Mouse (Mus musculus): ENCODE data around the gene Cep89.
A peak's percentile ranks its signal among the peaks of the same experiment; 100 is the strongest.

The Cep89 gene

GRCm38 (mm10) chr7:35396542-35397168 lies at the start of gene Cep89, which contains the start of gene Faap24:
TSS of gene Cep89 (plus strand) at chr7:35397035.
TSS of gene Faap24 (minus strand) at chr7:35396836.
- peak; percentile 88 to 92 for DNase-seq (ENCODE audit: low spot score in 2 of 2)

GRCm38 (mm10) chr7:35347918-35348700 lies 48.7 kb upstream of the Cep89 start:
- DNase-seq (ENCODE audit: low spot score in 2 of 2): no peak

GRCm38 (mm10) chr7:35349022-35349421 lies 47.8 kb upstream of the Cep89 start:
- no peak for DNase-seq (ENCODE audit: low spot score in 2 of 2)

GRCm38 (mm10) chr7:35349886-35350684 lies 46.8 kb upstream of the Cep89 start:
- no peak for DNase-seq (ENCODE audit: low spot score in 2 of 2)

GRCm38 (mm10) chr7:35351155-35351554 lies 45.7 kb upstream of the Cep89 start:
- no peak for DNase-seq (ENCODE audit: low spot score in 2 of 2)

GRCm38 (mm10) chr7:35353306-35353705 lies 43.5 kb upstream of the Cep89 start:
- no peak for DNase-seq (ENCODE audit: low spot score in 2 of 2)

- DNase-seq (ENCODE audit: low spot score in 2 of 2): peak in 1 of 2 experiments; percentile 25
These were observed 41.4 kb upstream of the Cep89 start for GRCm38 (mm10) chr7:35355303-35355872.

GRCm38 (mm10) chr7:35357621-35358020 lies 39.2 kb upstream of the Cep89 start:
- no peak for DNase-seq (ENCODE audit: low spot score in 2 of 2)

- no peak for DNase-seq (ENCODE audit: low spot score in 2 of 2)
These were observed 34.6 kb upstream of the Cep89 start for GRCm38 (mm10) chr7:35362253-35362652.

- DNase-seq (ENCODE audit: low spot score in 2 of 2): no peak
These were observed 34.0 kb upstream of the Cep89 start for GRCm38 (mm10) chr7:35362868-35363267.

- DNase-seq (ENCODE audit: low spot score in 2 of 2): no peak
These were observed 31.5 kb upstream of the Cep89 start for GRCm38 (mm10) chr7:35365161-35365910.

GRCm38 (mm10) chr7:35371096-35371495 lies 25.7 kb upstream of the Cep89 start:
- DNase-seq (ENCODE audit: low spot score in 2 of 2): no peak

- no peak for DNase-seq (ENCODE audit: low spot score in 2 of 2)
These were observed 24.3 kb upstream of the Cep89 start for GRCm38 (mm10) chr7:35372483-35373017.

GRCm38 (mm10) chr7:35373146-35373989 lies 23.5 kb upstream of the Cep89 start:
- no peak for DNase-seq (ENCODE audit: low spot score in 2 of 2)

- no peak for DNase-seq (ENCODE audit: low spot score in 2 of 2)
These were observed 22.6 kb upstream of the Cep89 start for GRCm38 (mm10) chr7:35374265-35374664.

- DNase-seq (ENCODE audit: low spot score in 2 of 2): no peak
These were observed 20.2 kb upstream of the Cep89 start for GRCm38 (mm10) chr7:35376623-35377022.

GRCm38 (mm10) chr7:35379492-35380119 lies 17.2 kb upstream of the Cep89 start:
- no peak for DNase-seq (ENCODE audit: low spot score in 2 of 2)

GRCm38 (mm10) chr7:35380351-35380750 lies 16.5 kb upstream of the Cep89 start:
- DNase-seq (ENCODE audit: low spot score in 2 of 2): no peak

- DNase-seq (ENCODE audit: low spot score in 2 of 2): no peak
These were observed 15.0 kb upstream of the Cep89 start for GRCm38 (mm10) chr7:35381861-35382260.
